In the genomic region with DNA sequence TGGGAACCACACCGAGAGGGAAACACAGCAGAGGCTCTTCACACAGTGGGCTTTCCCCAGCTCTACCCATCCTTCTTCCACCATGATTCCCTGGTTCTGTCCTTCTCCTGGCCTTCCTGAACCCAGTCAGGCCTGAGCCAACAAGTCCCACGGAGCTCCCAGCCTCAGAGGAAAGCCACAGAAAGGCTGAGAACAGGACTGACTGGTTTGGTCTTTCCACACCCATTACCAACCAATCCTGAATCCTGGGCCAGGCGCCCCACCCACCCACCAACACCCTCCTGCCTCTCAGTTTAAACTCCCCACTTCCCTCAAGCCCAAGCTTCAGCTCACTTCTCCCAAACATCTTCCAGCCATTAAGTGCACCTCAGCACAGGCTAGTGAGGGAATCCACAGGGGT, we compare ENCODE assay signal across 18 mouse cellular contexts. TPM values are rescaled to one million over a fixed set of nuclear protein-coding genes. Genes with fewer than 3 reads are reported as not detected.
DNase-seq lines count a peak whose midpoint lies in the region; ATAC-seq and TF ChIP-seq lines count a peak whose summit lies in the region.
"Had no signal": no experiment of that assay in that cellular context is flagged by ENCODE, and none has a peak within 500 bp of the region (broad histone marks: within the 10 kb centered on the region; RNA-seq: fewer than 3 reads in every experiment).

No protein-coding gene starts in this region.

- no peaks in the 10 kb centered on the region for H3K36me3 ChIP-seq in kidney, adult 2 months (ENCODE audit: control insufficient read depth, insufficient read depth, low read length)
- H3K36me3 ChIP-seq in kidney, embryonic 14.5 days (ENCODE audit: control insufficient read depth, insufficient read depth, low read length) = no peaks in the 10 kb centered on the region
- H3K36me3 ChIP-seq in lung, embryonic 15.5 days = no peaks in the 10 kb centered on the region
- H3K36me3 ChIP-seq in stomach, postnatal 0 days (ENCODE audit: control insufficient read depth, insufficient read depth, low read length) = no peaks in the 10 kb centered on the region
- H3K36me3 ChIP-seq: heart, embryonic 15.5 days; limb, embryonic 15.5 days; midbrain, embryonic 13.5 days had no signal

- H3K4me3 ChIP-seq in kidney, adult 2 months (ENCODE audit: insufficient read depth, low read depth, low read length) = no peak overlapping the region
- H3K4me3 ChIP-seq in kidney, embryonic 14.5 days (ENCODE audit: low read length) = no peak overlapping the region
- no peak overlapping the region for H3K4me3 ChIP-seq in lung, embryonic 15.5 days
- no peak overlapping the region for H3K4me3 ChIP-seq in stomach, postnatal 0 days (ENCODE audit: low read depth, low read length)
- H3K4me3 ChIP-seq: heart, embryonic 15.5 days; limb, embryonic 15.5 days; midbrain, embryonic 13.5 days had no signal

- WGBS in kidney, adult 2 months = 69% methylated on average over 3 of the region's 3 CpGs
- 68% methylated on average over 3 of the region's 3 CpGs for WGBS in kidney, embryonic 14.5 days
- 57% methylated on average over 3 of the region's 3 CpGs for WGBS in lung, embryonic 15.5 days
- WGBS in stomach, postnatal 0 days = 44% methylated on average over 3 of the region's 3 CpGs

- no peak overlapping the region for H3K27ac ChIP-seq in kidney, adult 2 months (ENCODE audit: insufficient read depth, low read depth, low read length)
- no peak overlapping the region; the same call in 1 of the 2 replicates for H3K27ac ChIP-seq in kidney, embryonic 14.5 days (ENCODE audit: low read depth, low read length)
- peak overlapping the region; percentile 60 for H3K27ac ChIP-seq in lung, embryonic 15.5 days
- H3K27ac ChIP-seq in stomach, postnatal 0 days (replicated peaks) = peak overlapping the region; percentile 79
- H3K27ac ChIP-seq: heart, embryonic 15.5 days; hindbrain, embryonic 14.5 days; limb, embryonic 15.5 days; midbrain, embryonic 13.5 days had no signal

- H3K4me1 ChIP-seq in kidney, adult 2 months (ENCODE audit: control insufficient read depth, insufficient read depth, low read length) = no peaks in the 10 kb centered on the region
- peaks cover 6% of the 10 kb centered on the region; the same call in 1 of the 2 replicates for H3K4me1 ChIP-seq in kidney, embryonic 14.5 days (ENCODE audit: control insufficient read depth, insufficient read depth, low read length)
- H3K4me1 ChIP-seq in lung, embryonic 15.5 days = peaks cover 21% of the 10 kb centered on the region
- 0 out of 2 replicates have a peak, but pooled peaks cover 2% of the 10 kb centered on the region for H3K4me1 ChIP-seq in stomach, postnatal 0 days (replicated peaks; ENCODE audit: control insufficient read depth, insufficient read depth)

- peak; percentile 24 for DNase-seq in kidney, adult 2 months
- DNase-seq in urinary bladder, postnatal 14 days (ENCODE audit: low spot score) = peak; percentile 71
- DNase-seq in urinary bladder, postnatal 4 days (ENCODE audit: low spot score in 2 of 2) = no peak
- peak; percentile 85 for DNase-seq in stomach, postnatal 0 days (ENCODE audit: low spot score)
- no peak for DNase-seq in adrenal gland, adult 8-10 months
- no peak for DNase-seq in thymus, adult 18-20 months
- DNase-seq: adrenal gland, postnatal 10 days; B cell, adult 2 months; cerebellum, adult 9-11 months; embryo, embryonic 11 days; right cerebral cortex, postnatal 14 days; thymus, postnatal 36 days had no signal

- no peak for TF ChIP-seq POLR2A in kidney, adult 2 months (IDR thresholded peaks at IDR 0.05; ENCODE audit: low read depth, low read length)

- no peak overlapping the region for H3K9ac ChIP-seq in kidney, embryonic 14.5 days (ENCODE audit: low read depth, low read length)
- H3K9ac ChIP-seq in lung, embryonic 15.5 days = no peak overlapping the region
- no peak overlapping the region for H3K9ac ChIP-seq in stomach, postnatal 0 days (ENCODE audit: low read length)
- H3K9ac ChIP-seq: heart, embryonic 15.5 days; hindbrain, embryonic 14.5 days; limb, embryonic 15.5 days; midbrain, embryonic 13.5 days had no signal

- H3K4me2 ChIP-seq in kidney, embryonic 14.5 days (replicated peaks; ENCODE audit: low read depth, low read length) = no peak overlapping the region
- H3K4me2 ChIP-seq in lung, embryonic 15.5 days = no peak overlapping the region
- no peak overlapping the region for H3K4me2 ChIP-seq in stomach, postnatal 0 days (replicated peaks; ENCODE audit: low read depth)
- H3K4me2 ChIP-seq: heart, embryonic 15.5 days; hindbrain, embryonic 14.5 days; limb, embryonic 15.5 days; midbrain, embryonic 13.5 days had no signal

- ATAC-seq in kidney, embryonic 14.5 days (ENCODE audit: low FRiP score, low TSS enrichment) = no peak
- ATAC-seq in lung, embryonic 15.5 days (ENCODE audit: borderline replicate concordance, extremely low read depth, low FRiP score, low TSS enrichment) = peak; percentile 47; the same call in 1 of the 2 replicates
- ATAC-seq in stomach, postnatal 0 days (ENCODE audit: low FRiP score, low TSS enrichment) = peak; percentile 83
- ATAC-seq: midbrain, embryonic 13.5 days had no signal

- TF ChIP-seq EP300 in stomach, postnatal 0 days (optimal IDR thresholded peaks at IDR 0.05) = peak; percentile 76

- no peak for TF ChIP-seq CTCF in kidney, adult 2 months (conservative IDR thresholded peaks at IDR 0.05; ENCODE audit: insufficient read depth, insufficient read length, low read depth, low read length)
- TF ChIP-seq CTCF in stomach, postnatal 0 days (IDR thresholded peaks at IDR 0.05; ENCODE audit: low read depth) = no peak

- H3K9me3 ChIP-seq in kidney, embryonic 14.5 days (ENCODE audit: control insufficient read depth, low read length) = no peaks in the 10 kb centered on the region
- no peaks in the 10 kb centered on the region for H3K9me3 ChIP-seq in lung, embryonic 15.5 days
- H3K9me3 ChIP-seq in stomach, postnatal 0 days (ENCODE audit: control insufficient read depth, low read length) = no peaks in the 10 kb centered on the region
- H3K9me3 ChIP-seq: heart, embryonic 15.5 days; limb, embryonic 15.5 days; midbrain, embryonic 13.5 days had no signal

- no peaks in the 10 kb centered on the region; the same call in 1 of the 2 replicates for H3K27me3 ChIP-seq in kidney, adult 2 months (replicated peaks; ENCODE audit: control insufficient read depth, insufficient read depth, low read length)
- 0 out of 2 replicates have a peak, but pooled peaks cover 3% of the 10 kb centered on the region for H3K27me3 ChIP-seq in kidney, embryonic 14.5 days (ENCODE audit: control insufficient read depth, insufficient read depth, low read length)
- no peaks in the 10 kb centered on the region for H3K27me3 ChIP-seq in lung, embryonic 15.5 days
- H3K27me3 ChIP-seq in stomach, postnatal 0 days (ENCODE audit: control insufficient read depth, insufficient read depth, low read length) = no peaks in the 10 kb centered on the region
- H3K27me3 ChIP-seq: heart, embryonic 15.5 days had no signal

RNA-seq across cellular contexts. Expression of gene Susd1, which starts 4.4 kb away (rescaled TPM):
- 7.3 and 8.8 TPM in 2 replicates for polyA plus RNA-seq in kidney, adult 2 months (2012; rRNA removed)
- 5.5 and 8.3 TPM in 2 replicates for polyA plus RNA-seq in kidney, embryonic 14.5 days (2014; fragmentation: Nextera tagmentation; extraction: Ambion mirVana)
- polyA plus RNA-seq in lung, embryonic 15.5 days (2015; fragmentation: Nextera tagmentation; extraction: Ambion mirVana) = 7.8 and 8.0 TPM in 2 replicates
- polyA plus RNA-seq in stomach, postnatal 0 days (2015; fragmentation: Nextera tagmentation; extraction: Ambion mirVana) = 3.2 and 3.4 TPM in 2 replicates
- total RNA-seq in adrenal gland, adult 8-10 months (2022) = 1 to 10 TPM; 3.7 to 7.8 (median 4.9) TPM

Comparison
In these comparisons a context has a peak if more than half of its experiments do, and no peak if none do; other contexts are left out.
1. DNase-seq: peak in kidney, adult 2 months (single experiment), urinary bladder, postnatal 14 days (single experiment) and stomach, postnatal 0 days (single experiment); none in urinary bladder, postnatal 4 days (0 of 2), adrenal gland, adult 8-10 months (single experiment) and thymus, adult 18-20 months (0 of 2).
2. H3K27ac ChIP-seq: peak in lung, embryonic 15.5 days (single experiment) and stomach, postnatal 0 days (single experiment); none in kidney, adult 2 months (single experiment) and kidney, embryonic 14.5 days (single experiment).